Mouse (Mus musculus) liver, embryonic 13.5 days (tissue): ENCODE results near the gene Sytl2. TPM values are rescaled to one million over a fixed set of nuclear protein-coding genes. Genes with fewer than 3 reads are reported as not detected.

ENCODE experiments used
- ATAC-seq: fragments of 200-750 bp; cut with Nextera tagmentation; 2 replicates; pipeline ENCODE4 v1.8.0; 2017; ENCODE audit warnings: low read depth, mild to moderate bottlenecking, moderate number of reproducible peaks, moderate library complexity
- DNase-seq: peaks from one replicate; pipeline ENCODE4 v3.0.0; 2022
- H3K27ac ChIP-seq: fragments of 300-500 bp; sonication (generic); 2 replicates; pipeline ENCODE4 v1.5.1; 2015; ENCODE audit warnings: moderate library complexity, mild to moderate bottlenecking, inconsistent platforms
- H3K27me3 ChIP-seq: fragments of 300-500 bp; sonication (generic); 2 replicates; pipeline ENCODE4 v1.6.1; 2015; ENCODE audit warnings: mild to moderate bottlenecking, inconsistent platforms
- H3K36me3 ChIP-seq: fragments of 300-500 bp; sonication (generic); 2 replicates; pipeline ENCODE4 v1.6.1; 2015; ENCODE audit warnings: mild to moderate bottlenecking, inconsistent platforms
- H3K4me1 ChIP-seq: fragments of 300-500 bp; sonication (generic); replicated peaks from 2 replicates; pipeline ENCODE4 v1.6.1; 2015; ENCODE audit warnings: inconsistent platforms
- H3K4me2 ChIP-seq: fragments of 300-500 bp; sonication (generic); 2 replicates; pipeline ENCODE4 v1.6.1; 2015; ENCODE audit warnings: inconsistent platforms, mild to moderate bottlenecking, moderate library complexity
- H3K4me3 ChIP-seq: fragments of 300-500 bp; sonication (generic); replicated peaks from 2 replicates; pipeline ENCODE4 v1.5.1; 2015; ENCODE audit warnings: mild to moderate bottlenecking, inconsistent platforms
- H3K9ac ChIP-seq: fragments of 300-500 bp; sonication (generic); 2 replicates; pipeline ENCODE4 v1.6.1; 2015; ENCODE audit warnings: mild to moderate bottlenecking, inconsistent platforms
- H3K9me3 ChIP-seq: fragments of 300-500 bp; sonication (generic); replicated peaks from 2 replicates; pipeline ENCODE4 v1.6.1; 2016; ENCODE audit warnings: inconsistent platforms
- WGBS: fragments of 180-500 bp; shearing (Covaris S2); methylation state at CpG from one replicate; pipeline ENCODE4 v1.1.7; 2015; ENCODE audit not compliant: insufficient replicate concordance; 5-methylcytosine and 5-hydroxymethylcytosine counted together
- polyA plus RNA-seq: library from polyadenylated mRNA; unstranded; fragments of >200 nt; fragmentation: Nextera tagmentation; extraction: Ambion mirVana; gene quantifications from 2 replicates; pipeline ENCODE4 v1.2.1, GENCODE M21; 2015

Gene Sytl2
- polyA plus RNA-seq = 0.77 and 0.93 TPM in 2 replicates

DNA sequence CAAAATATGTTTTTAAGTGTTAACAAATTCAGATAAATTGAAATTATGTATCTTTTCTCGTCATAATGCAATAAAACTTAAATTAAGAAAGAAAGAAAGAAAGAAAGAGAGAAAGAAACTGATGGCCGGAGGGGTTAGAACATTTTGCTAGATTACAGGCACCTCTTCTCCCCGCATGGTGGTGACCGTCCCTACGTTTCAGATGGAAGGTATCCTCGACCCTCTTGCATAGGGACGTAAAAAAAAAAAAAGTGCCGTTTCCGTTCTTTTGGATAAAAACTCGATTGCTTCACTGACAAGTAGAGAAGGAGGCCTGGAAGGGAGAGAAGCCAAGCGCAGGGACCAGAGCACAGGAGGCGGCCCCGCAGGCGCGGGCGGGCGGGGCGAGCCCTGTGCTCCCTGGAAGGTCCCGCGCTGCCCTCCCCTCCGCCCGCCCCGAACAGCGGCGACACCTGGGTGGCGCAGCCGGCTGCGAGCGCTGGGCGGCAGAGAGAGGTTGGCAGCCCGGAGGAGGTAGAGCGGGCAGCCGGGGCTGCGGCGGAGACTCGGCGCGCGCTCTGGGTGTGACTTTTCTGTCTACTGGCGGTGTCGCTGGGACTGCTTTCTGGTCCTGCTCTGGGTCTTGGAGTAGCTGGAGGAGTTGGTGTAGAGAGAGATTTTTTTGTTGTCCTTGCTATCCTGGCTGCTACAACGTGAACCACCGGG lies at the start of gene Sytl2:
Sytl2 (plus strand) TSS at position 311 of the 705 bp plus-strand sequence.
- peak within 1 kb of the TSS; percentile 63 for H3K4me2 ChIP-seq
- H3K4me3 ChIP-seq = peak within 1 kb of the TSS; percentile 55
- 3% methylated on average over 36 of the region's 43 CpGs for WGBS
- ATAC-seq (peak; percentile 47; the same call in 1 of the 2 replicates), DNase-seq (no peak)
- peaks cover 7% of the 10 kb centered on the region; the same call in 1 of the 2 replicates for H3K4me1 ChIP-seq
- H3K27me3 ChIP-seq = peaks cover 60% of the 10 kb centered on the region
- H3K27ac ChIP-seq = no peak within 1 kb of the TSS
- H3K9me3 ChIP-seq = no peaks in the 10 kb centered on the region
- H3K36me3 ChIP-seq = no peaks in the 10 kb centered on the region
- H3K9ac ChIP-seq = peak within 1 kb of the TSS; percentile 39

DNA sequence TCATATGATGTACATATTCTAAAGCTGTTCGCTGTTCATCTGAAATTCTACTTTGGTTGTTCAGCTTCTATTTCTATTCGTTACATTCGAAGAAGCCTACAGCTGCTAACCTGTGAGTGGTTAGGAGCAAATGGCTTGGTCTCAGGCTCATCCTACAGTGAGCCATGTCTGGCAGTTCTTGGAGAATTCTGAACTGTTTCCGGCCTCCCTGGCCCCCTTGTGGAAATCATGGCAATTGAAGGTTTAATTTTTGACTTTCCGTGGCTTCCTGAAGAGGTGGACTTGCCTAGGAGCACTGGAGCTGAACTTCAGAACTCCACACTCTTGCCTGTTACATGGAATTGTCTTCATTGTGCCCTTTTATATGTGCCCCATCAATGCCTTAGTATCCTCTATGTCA lies 49.1 kb upstream of the Sytl2 start:
- Histone ChIP-seq H3K27me3 (no peaks in the 10 kb centered on the region), H3K4me1 (peaks cover 11% of the 10 kb centered on the region), H3K36me3 (no peaks in the 10 kb centered on the region), H3K9me3 (no peaks in the 10 kb centered on the region), H3K9ac (no peak overlapping the region), H3K4me3 (no peak overlapping the region), H3K27ac (no peak overlapping the region), H3K4me2 (no peak overlapping the region)
- WGBS = 54% methylated on average over 5 of the region's 5 CpGs
- DNase-seq = no peak
- ATAC-seq = no peak

DNA sequence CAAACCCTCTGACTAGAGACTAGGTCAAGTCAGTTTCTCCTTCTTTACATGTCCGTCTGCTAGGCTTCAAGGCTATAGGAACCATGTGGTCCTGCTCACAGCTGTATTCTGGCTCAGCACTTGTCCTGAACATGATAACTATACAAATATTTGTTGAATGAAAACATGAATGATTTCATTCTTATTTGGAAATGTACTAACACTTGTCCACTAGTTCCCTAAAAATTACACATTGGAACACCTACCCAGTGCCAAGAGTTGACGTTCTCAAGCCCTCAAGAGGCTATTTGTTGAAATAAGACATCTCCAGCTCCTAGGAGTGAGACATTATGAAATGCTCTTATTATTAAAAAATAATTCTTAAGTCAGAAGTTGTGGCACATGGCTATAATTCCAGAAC lies 43.4 kb upstream of the Sytl2 start:
- WGBS = 78% methylated on average over 2 of the region's 2 CpGs
- no peak overlapping the region for H3K4me3 ChIP-seq

DNA sequence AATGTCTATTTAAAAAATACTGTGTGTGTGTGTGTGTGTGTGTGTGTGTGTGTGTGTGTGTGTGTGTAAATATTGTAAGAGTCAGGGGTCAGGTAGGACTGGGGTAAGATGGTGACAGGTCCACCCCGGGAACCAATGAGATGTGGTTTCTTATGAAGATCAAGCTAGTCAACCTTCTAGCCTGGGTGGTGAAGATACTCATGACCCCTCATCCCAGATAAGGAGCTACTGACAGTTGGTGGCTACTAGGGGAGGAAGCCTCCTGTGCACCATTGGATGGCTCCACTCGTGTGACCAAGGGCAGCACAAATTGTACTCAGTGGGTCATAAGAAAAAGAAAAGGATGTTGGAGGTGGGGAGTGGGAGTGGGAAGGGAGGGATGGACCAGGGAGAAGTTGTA lies 42.2 kb upstream of the Sytl2 start:
- WGBS = 22% methylated on average over 2 of the region's 2 CpGs
- DNase-seq (no peak), ATAC-seq (0 out of 2 replicates have a peak, but pooled peaks have one; percentile 41)
- no peak overlapping the region for H3K9ac ChIP-seq
- H3K4me1 ChIP-seq = 0 out of 2 replicates have a peak, but pooled peaks cover 4% of the 10 kb centered on the region
- H3K27me3 ChIP-seq = no peaks in the 10 kb centered on the region
- no peaks in the 10 kb centered on the region for H3K9me3 ChIP-seq
- no peaks in the 10 kb centered on the region for H3K36me3 ChIP-seq
- no peak overlapping the region for H3K4me2 ChIP-seq
- H3K4me3 ChIP-seq = no peak overlapping the region
- no peak overlapping the region for H3K27ac ChIP-seq

More for the DNA sequence above, 43.4 kb upstream of the Sytl2 start:
- Histone ChIP-seq H3K27ac (no peak overlapping the region), H3K36me3 (no peaks in the 10 kb centered on the region), H3K4me1 (peaks cover 4% of the 10 kb centered on the region; the same call in 1 of the 2 replicates), H3K9ac (no peak overlapping the region), H3K9me3 (no peaks in the 10 kb centered on the region), H3K4me2 (no peak overlapping the region), H3K27me3 (no peaks in the 10 kb centered on the region)
- DNase-seq = no peak
- ATAC-seq = no peak

DNA sequence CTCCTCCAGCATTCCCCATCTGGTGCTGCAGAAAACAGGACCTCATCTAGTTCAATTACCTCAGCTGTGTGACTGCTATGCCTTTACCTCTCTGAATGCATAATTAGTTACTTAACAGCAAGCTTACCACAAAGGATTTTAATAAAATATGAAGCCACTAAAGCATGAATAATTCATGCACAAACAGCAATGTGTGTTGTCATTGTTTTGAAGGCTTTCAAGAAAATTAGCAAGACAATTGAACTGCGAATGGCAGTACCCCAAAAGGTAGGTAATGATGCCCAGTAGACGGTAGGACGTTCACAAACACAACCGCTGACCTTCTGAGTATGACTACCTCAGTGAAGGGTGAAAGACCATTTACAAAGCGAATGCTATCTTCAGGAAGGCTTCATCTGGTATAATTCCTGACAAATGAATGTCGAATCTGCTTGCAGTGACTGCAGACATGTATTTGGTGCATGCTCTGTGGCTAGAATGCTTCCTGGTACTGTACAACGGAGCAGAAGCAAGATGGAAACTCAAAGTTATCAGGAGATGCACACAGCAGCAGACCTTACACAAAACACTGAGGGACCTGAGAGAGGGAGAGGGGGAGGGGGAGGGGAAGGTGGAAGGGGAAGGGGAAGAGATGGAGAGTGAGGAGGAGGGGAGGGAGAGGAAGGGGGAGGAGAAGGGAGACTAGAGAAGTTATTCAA lies 40.0 kb upstream of the Sytl2 start:
- ATAC-seq (no peak), DNase-seq (no peak)

DNA sequence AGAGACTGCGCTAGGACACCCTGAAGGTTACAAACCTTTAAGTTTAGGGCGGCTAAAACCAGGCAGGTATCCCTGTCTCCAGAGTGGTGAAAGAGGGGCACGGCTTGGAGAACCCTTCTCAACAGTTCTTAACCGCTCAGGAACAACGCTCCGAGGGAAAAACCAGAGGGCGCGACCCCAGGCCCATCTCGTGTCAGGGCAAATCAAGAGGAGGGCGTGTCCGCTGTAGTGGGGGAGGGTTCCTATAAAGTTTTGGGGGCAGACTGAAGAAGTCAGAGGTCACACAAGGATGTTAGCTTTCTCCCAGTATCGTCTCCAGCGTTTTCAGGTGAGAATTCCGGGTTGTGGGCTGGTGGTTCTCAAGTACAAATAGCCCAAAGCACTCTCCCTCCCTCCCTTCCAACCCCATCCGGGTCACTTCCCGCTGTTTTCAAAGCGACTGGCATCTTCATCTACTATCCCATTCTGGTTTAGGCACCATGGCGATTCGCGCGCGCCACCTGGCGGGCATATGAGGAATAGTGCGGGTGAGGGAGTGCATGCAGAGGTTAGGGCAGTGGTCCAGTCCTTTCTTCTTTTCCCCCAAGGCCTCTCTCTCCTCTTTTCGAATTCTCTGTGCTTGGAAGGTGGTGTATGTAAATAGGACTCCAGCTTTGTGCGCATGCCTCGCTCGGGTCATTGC lies 36.6 kb upstream of the Sytl2 start, which contains the start of gene Ccdc83:
Ccdc83 (minus strand) TSS at position 489 of the 682 bp plus-strand sequence.
- peaks cover 5% of the 10 kb centered on the region for H3K4me1 ChIP-seq
- WGBS = 6% methylated on average over 28 of the region's 28 CpGs
- H3K9ac ChIP-seq = no peak within 1 kb of the TSS
- ATAC-seq (peak; percentile 58; the same call in 1 of the 2 replicates), DNase-seq (peak; percentile 54)
- no peak within 1 kb of the TSS for H3K27ac ChIP-seq
- H3K36me3 ChIP-seq = no peaks in the 10 kb centered on the region
- no peaks in the 10 kb centered on the region for H3K9me3 ChIP-seq
- peak within 1 kb of the TSS; percentile 25; the same call in 1 of the 2 replicates for H3K4me3 ChIP-seq
- no peaks in the 10 kb centered on the region for H3K27me3 ChIP-seq
- peak within 1 kb of the TSS; percentile 62 for H3K4me2 ChIP-seq

More for the DNA sequence above, 40.0 kb upstream of the Sytl2 start:
- no peak overlapping the region for H3K9ac ChIP-seq
- H3K36me3 ChIP-seq = no peaks in the 10 kb centered on the region
- H3K4me3 ChIP-seq = no peak overlapping the region
- 36% methylated on average over 7 of the region's 7 CpGs for WGBS
- H3K4me2 ChIP-seq = no peak overlapping the region
- H3K4me1 ChIP-seq = peaks cover 9% of the 10 kb centered on the region
- H3K9me3 ChIP-seq = no peaks in the 10 kb centered on the region
- H3K27ac ChIP-seq = no peak overlapping the region
- no peaks in the 10 kb centered on the region for H3K27me3 ChIP-seq

DNA sequence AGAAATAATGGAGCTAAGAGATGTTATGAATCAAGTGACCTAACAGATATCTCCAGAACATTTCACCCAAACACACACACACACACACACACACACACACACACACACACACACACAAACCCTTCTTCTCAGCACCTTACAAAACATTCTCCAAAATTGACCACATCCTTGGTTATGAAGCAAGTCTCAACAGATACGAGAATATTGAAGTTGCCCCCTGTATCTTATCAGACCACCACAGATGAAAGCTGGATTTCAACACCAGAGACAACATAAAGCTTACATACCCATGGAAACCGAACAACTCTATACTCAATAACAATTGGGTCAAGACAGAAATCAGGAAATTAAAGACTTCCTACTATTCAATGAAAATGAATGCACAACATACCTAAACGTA lies 31.9 kb upstream of the Sytl2 start:
- H3K9me3 ChIP-seq = no peaks in the 10 kb centered on the region
- 32% methylated on average over 3 of the region's 3 CpGs for WGBS
- no peak for DNase-seq
- peaks cover 4% of the 10 kb centered on the region for H3K4me1 ChIP-seq
- no peak overlapping the region for H3K4me3 ChIP-seq
- no peaks in the 10 kb centered on the region for H3K36me3 ChIP-seq
- no peaks in the 10 kb centered on the region for H3K27me3 ChIP-seq
- no peak overlapping the region for H3K27ac ChIP-seq
- no peak for ATAC-seq
- no peak overlapping the region for H3K4me2 ChIP-seq
- no peak overlapping the region for H3K9ac ChIP-seq

DNA sequence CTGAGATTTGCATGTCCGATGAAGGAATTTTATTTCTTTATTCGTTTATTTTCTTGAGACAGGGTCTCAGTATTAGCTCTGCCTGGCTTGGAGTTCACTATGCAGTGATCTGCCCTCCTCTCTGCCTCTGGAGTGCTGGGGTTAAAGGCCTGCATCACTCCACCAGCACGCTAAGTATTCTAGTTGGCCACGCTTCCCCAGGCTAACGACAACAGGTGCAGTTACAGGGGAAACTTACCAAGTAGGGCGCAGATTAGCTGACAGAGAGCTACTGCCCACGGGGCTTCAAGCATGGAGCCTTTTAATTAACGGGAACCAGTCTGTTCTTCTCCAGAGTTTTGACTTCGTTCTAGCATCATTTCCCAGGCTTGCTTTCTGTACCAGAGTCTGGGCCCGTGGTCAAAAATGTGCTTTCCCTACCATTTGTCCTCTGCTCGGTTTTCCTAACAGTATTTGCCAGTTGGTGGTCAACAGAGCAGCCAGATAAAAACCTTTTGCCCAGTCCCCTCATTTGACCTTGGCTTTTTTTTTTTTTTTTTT lies 27.4 kb upstream of the Sytl2 start:
- H3K4me3 ChIP-seq = no peak overlapping the region
- no peaks in the 10 kb centered on the region for H3K27me3 ChIP-seq
- H3K9me3 ChIP-seq = no peaks in the 10 kb centered on the region
- H3K4me1 ChIP-seq = no peaks in the 10 kb centered on the region
- H3K36me3 ChIP-seq = no peaks in the 10 kb centered on the region
- WGBS = 50% methylated on average over 11 of the region's 11 CpGs
- DNase-seq = no peak
- ATAC-seq = no peak
- no peak overlapping the region for H3K27ac ChIP-seq
- H3K9ac ChIP-seq = no peak overlapping the region
- H3K4me2 ChIP-seq = no peak overlapping the region

DNA sequence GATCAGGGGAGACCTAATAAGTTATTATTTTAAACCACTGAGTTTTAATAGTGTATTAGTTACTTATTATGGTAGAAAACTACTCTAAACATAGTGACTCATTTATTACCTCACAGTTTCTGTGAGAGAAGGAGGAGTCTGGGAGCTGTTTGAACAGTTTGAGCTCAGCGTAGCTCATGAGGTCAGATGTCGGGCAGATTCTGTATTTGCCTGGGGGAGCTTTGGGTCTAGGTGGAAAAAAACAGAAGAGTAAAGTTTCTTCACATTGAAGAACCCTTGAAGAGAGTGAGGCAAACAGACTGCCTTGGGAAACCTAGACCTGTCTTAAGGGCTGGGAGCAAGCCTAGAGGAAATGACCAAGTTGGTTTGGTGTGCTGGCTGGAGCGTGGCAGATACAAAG lies 24.8 kb upstream of the Sytl2 start:
- 50% methylated on average over 3 of the region's 3 CpGs for WGBS
- no peak overlapping the region for H3K4me3 ChIP-seq
- no peaks in the 10 kb centered on the region for H3K4me1 ChIP-seq
- DNase-seq (no peak), ATAC-seq (no peak)
- H3K36me3 ChIP-seq = no peaks in the 10 kb centered on the region
- H3K27me3 ChIP-seq = no peaks in the 10 kb centered on the region
- H3K27ac ChIP-seq = no peak overlapping the region
- no peaks in the 10 kb centered on the region for H3K9me3 ChIP-seq
- H3K9ac ChIP-seq = no peak overlapping the region
- no peak overlapping the region for H3K4me2 ChIP-seq

DNA sequence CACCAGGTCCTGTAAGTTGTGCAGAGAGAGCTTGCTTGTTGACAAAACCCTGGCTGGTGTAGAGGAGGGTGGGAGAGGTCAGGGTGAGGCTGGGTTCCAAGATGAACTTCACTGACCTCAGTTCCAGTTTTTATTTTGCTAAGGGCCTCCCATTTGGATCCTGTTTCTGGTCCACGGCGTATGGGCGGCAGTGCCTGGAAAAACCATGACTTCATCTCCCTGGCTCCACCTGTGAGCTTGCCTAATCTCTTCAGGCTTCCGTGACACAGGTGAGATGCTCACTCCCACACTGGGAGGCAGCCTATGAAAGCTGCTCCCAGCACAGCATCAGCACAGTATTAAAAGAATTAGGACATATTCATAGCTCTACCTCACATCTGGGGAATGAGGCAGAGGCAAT lies 24.3 kb upstream of the Sytl2 start:
- no peak for ATAC-seq
- Histone ChIP-seq H3K9me3 (no peaks in the 10 kb centered on the region), H3K4me1 (no peaks in the 10 kb centered on the region), H3K27ac (no peak overlapping the region), H3K4me3 (no peak overlapping the region), H3K27me3 (no peaks in the 10 kb centered on the region), H3K36me3 (no peaks in the 10 kb centered on the region), H3K9ac (no peak overlapping the region), H3K4me2 (no peak overlapping the region)
- DNase-seq = no peak
- 65% methylated on average over 4 of the region's 4 CpGs for WGBS

DNA sequence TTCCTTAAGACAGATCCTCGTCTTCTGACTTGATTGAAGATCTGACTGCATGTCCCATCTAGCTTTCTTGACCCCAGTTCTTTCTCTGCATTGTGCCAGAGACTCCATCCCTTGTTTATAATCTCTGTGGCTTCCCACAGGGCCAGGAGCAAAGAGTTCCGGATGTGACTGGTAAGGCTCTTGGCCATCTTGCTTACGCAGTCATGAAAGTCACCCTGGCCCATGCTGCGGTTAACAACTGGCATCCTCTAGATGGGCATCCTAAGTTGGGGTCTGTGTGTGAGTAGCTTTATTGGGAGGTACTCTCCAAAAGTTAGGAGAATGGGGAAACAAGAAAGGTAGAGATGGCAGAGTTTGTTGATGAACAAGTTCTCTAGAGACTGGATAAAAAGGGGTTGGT lies 22.9 kb upstream of the Sytl2 start:
- no peaks in the 10 kb centered on the region for H3K36me3 ChIP-seq
- no peak overlapping the region for H3K4me3 ChIP-seq
- H3K27me3 ChIP-seq = no peaks in the 10 kb centered on the region
- H3K4me1 ChIP-seq = no peaks in the 10 kb centered on the region
- H3K9me3 ChIP-seq = no peaks in the 10 kb centered on the region
- no peak overlapping the region for H3K27ac ChIP-seq
- H3K9ac ChIP-seq = no peak overlapping the region
- H3K4me2 ChIP-seq = no peak overlapping the region
- DNase-seq (no peak), ATAC-seq (no peak)
- 73% methylated on average over 4 of the region's 4 CpGs for WGBS
